Mouse (Mus musculus): ENCODE data around the gene Snrnp40.

The Snrnp40 gene

DNA sequence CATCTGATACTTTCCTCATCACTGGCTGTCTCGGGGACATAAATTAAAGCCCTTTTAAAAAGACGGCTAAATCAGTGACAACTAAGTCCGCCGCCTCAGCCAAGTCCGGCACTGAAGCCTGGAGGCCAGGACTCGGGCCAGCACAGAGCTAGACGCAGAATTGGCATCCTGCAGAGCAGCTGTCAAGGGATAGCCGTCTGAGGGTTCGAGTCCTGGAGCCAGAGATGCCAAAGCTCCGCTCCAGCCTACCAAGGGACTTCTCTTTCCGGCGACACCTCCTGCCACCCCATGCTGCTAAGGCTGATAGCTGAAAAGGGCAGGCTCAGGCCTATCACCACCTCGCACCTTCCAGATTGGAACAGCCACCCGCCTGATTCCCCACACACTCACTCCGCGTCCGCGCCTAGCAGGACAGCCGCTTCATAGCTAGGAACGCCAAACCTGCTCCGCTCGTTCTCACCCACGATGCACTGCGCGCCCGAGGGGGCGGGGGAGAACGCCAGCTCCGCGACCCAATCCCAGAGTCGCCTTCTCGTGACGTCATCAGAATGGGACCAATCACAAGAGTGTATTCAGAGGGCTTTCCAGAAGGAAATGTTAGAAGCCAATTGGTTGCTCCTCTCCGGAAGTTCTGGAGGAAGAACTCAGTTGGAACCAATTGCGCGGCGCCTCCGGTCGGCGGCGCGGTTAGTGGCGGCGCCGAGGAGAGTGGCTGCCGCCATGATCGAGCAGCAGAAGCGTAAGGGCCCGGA is at the start of gene Snrnp40, which contains the start of gene Zcchc17:
Gene Snrnp40 (plus strand): TSS at position 647 of the 752 bp plus-strand sequence.
Gene Zcchc17 (minus strand): TSS at position 458 of the 752 bp plus-strand sequence.
- peak; percentile 99 for DNase-seq

DNA sequence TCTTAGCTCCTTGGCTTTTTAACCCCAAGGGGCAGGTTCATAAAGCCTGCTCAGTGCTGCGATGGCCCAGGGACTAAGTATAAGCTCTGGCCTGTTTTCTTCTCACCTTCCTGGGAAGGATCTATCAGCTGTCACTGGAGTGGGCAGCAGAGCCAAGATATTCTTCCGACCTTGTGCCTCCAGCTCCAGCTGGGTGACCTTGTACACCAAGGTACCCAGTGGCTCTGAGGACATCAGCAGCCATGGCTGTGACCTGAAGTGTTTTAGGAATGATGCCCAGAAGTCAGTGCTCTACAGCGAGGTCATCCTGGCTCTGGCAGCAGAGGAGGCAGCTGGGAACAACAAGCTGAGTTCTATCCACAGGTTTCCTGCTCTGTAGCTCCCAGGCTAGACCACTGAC is 47.4 kb upstream of the Snrnp40 start:
- DNase-seq: no peak

DNA sequence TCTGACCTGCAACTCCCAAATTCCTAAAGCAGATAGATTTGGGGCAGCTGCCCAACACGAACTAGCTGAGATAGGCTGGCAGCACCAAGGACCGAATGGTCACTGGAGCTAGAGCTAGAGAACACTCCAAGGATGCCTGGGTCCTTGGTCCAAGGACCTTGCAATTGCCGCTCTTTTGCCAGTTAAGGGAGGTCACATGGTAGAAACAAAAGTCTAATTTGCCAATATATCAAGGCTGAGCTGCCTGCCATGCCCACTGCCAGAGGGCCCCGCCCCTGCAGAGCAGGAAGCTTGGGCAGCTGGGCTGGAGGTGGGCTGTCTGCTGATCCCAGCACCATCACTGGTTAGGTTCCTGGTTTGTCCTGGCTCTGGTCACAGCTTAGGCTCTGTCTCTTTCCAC is 46.4 kb upstream of the Snrnp40 start:
- DNase-seq: no peak

DNA sequence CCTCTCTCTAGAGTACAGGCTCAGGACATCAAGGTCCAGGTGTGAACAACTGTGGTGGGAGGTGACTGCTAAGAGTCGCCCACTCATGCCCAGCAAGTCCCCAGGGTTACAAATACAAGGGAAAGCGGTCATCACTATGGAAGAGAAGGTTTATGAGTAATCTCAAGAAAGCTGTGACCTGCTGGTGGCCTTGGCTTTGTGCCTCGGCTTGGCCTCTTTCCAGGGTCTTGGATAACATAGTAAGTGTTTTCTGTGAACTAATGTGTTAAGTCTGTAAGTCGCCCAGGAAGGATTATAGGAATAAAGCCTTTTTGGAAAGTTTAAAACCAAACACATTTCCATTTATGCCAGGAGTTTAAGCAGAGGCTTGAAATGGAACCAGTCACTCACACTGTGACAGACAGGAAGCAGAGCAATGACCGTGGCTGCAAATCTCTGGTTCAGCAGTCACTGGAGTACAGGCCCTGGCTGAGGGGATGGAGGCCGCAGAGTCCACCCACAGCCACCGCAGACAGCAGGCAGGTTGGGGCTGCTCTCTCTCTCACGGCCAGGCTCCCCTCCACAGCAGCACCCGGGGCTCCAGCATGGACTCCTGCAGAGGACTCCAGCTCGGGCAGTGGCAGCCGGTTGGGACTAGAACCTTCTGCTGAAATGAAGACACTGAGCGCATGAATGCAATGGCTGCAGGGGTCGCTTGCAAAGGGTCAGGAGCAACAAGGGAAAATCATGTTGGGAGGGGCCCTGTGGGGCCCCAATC is 44.0 kb upstream of the Snrnp40 start:
- DNase-seq: peak; percentile 78 to 85

DNA sequence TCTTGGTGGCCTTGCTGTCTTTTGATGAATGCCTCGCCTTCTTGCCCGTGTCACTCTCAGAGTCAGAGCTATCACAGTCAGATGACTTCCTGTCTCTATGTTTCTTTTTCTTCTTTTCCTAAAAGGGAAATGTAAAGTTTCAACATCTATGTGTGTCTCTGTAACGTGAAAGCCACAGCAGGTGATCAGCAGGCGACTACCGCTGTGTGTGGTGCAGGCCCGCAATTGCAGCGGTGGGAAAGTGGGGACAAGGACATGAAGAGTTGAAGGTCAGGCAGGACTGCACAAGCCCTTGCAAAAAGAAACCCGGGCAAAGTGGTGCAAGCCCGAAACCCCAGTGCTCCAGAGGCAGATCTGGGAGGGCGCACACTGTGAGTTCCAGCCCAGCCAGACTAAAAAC is 43.2 kb upstream of the Snrnp40 start:
- no peak for DNase-seq

DNA sequence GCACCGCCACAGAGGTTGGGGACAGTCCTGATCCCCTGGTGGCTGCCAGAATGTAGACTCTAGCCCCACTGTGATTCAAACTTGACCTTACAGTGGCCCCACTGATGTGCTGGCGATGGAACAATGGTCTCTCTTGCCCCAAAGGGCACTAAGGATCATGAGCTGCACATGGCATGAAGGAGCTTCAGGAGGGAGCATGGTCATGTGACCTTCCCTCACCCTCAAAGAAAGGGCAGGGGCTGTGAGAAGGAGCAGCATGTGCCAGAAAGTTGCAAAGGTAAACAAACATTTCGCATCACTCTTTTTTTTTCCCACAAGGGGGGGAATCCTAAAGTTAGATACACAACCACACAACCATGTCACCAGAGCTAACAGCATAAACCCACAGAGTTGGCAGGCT is 41.8 kb upstream of the Snrnp40 start:
- DNase-seq: peak; percentile 21 to 54

DNA sequence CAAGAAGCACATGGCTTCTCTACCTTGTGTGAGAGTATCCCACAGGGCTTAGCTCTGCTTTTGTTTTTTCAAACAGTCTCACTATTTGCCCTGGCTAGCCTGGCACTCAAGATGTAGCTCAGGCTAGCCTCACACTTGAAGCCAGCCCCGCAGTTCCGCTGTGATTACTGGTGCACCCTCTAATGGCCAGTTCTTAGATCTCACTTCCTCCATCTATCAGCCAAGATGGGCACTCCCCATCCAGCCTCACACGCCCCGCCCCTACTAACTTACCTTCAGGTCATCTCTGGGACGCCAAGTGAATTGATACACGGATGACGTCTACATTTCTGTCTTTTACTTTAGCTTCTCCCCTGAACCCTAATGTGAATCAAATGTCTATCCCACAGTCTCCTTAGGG is 40.4 kb upstream of the Snrnp40 start:
- no peak for DNase-seq

DNA sequence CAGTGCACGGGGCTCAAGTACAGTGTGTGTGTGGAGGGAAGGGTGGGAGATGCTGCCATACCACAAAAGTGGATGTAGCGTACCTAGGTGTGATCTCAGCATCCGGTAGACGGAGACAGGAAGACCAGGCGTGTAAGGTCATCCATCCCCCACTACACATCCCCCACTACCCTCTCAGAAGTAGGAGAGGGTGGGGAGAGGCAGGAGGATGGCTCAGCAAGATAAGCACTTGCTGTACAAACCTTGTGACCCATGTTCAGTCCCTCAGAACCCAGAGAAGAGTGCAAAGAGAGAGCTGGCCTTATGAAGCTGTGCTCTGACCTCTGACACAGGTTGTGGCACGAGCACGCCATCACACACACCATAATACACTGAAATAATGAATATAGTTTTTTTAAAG is 38.3 kb upstream of the Snrnp40 start:
- no peak for DNase-seq

DNA sequence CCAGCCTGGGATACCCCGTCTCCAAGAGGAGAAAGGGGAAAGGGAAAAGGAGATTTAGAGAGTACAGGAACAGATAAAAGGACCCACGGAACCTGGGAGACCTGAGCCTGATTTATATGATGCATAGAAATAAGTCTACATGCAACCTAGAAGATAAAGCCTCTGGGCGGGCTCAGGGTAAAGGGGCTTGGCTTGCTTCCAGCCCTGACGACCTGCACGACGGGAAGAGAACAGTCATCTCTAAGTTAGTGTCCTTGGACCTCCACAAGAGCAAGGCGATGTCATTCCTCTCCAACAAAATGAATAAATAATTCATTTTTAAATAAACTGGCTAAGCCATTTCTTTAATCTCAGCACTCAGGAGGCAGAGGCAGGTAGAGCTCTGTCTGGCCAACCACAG is 37.4 kb upstream of the Snrnp40 start:
- DNase-seq: no peak

DNA sequence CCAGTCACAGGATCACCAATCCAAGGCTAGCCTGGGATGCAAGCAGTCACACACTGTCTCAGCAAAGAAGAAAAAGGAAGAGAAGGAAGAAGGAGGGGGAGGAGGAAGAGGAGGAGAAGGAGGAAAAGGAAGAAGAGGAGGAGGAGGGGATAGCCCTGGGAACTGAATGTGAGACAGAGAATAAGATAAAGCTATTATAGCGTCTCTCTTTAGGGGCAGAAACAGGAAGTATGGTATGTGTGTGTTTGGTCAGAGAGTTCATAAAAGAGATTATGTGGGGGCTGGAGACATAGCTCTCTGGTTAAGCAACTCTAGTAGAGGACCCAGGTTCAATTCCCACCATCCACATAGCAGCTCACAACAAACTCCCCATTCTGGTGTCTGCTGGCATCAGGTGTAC is 36.8 kb upstream of the Snrnp40 start:
- no peak for DNase-seq

DNA sequence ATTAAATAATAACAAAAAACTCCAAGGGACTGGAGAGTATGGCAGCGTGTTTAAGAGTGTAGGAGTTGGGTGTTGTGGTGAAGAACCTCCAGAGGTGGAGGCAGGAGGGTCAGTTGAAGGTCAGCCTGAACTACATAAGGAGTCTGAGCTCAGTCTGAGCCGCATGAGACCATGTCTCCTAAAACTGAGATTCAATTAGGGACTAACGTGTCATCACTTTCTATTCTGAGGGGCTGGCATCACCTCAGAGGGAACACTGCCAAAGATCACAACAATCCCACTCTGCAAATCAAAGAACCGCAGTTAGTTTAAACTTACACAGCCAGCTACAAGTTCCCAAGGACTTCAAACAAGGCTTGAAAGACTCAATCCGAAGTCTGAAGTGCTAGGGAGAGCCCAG is 36.3 kb upstream of the Snrnp40 start:
- DNase-seq: no peak

DNA sequence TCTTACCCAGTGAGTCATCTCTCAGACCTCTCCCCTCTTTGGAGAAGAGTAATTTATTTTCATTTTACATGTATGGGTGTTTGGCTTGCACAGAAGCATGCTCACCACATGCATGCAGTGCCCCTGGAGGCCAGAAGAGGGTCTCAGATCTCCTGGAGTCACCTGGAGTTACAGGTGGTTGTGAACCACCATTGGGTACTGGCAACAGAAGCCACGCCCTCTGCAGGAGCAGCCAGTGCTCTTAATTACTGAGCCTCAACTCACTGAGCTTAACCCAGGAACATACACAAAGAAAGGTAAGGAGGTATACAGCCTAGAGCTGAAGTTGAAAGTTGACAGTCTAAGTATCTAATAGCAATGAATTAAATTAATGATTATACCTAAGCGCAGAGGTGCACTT is 34.5 kb upstream of the Snrnp40 start:
- no peak for DNase-seq

DNA sequence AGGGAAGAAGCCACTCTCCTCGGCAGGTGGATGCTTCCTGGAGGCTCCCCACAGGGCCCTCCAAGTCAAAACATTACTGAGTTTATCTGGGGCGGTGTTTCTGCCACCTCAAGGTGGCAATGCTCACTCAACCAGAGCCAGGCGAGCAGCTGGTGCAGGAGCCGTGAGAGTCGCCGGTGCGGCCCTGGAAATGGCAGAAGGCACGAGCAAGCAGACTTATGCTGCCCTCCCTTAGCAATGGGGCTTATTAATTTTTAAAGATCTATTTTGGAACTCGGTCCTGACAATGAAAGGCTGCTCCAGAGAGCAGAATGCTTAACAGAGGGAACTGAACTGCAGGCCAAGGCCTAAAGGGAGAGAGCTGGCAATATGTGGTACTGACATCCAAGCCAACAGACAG is 32.6 kb upstream of the Snrnp40 start:
- peak in 1 of 2 experiments; percentile 23 for DNase-seq

DNA sequence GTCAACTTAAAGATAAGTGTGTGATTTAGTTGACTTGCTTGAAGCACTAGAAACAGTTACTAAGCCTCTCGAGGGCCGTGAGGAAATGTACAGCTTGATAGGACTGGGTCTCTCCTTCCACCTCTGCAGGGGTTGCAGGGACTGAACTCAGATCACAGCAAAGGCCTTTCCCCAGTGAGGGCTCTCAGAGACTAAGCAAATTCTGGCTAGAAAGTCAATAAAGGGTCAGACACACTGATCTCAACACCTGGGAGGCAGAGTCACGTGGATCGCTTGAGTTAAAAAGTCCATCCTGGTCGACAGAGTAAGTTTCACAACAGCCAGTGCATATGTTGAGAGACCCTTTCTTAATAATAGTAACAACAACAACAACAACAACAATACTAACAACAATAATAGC is 24.1 kb upstream of the Snrnp40 start:
- no peak for DNase-seq

DNA sequence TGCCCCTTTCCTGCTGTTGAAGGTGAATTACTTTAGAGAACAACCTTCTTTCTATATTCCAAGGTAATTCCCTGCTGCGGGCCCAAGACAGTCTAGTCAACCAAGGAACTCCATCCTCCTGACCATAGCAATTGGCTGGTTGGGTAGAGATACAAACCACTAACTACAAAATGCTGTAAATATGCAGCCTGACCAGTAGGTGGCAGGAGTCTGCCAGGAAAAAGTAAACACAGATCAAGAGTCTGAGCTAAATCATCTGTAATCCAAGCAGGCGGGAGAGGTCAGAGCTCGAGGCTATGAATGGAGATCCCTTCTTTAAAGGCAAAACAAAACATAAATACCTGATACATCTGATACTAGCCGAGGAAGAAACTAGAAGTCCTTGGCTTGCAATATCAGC is 18.2 kb upstream of the Snrnp40 start:
- peak; percentile 26 to 33 for DNase-seq

DNA sequence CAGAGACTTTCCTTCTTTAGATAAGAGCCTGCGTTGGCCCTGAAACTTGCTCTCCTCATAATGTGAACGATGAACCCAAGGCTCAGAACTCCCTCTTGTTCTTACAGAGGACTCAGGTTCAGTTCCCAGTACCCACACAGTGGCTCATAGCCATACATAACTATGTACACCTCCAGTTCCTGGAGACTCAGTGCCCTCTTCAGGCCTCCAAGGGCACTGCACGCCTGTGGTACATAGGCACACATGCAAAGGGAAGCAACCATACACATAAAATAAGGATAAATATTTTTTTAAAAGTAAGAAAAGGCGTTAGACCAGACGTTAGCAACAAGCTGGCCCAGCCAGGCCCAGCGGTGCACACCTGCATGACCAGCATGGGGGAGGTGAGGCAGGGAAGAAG is 10.3 kb upstream of the Snrnp40 start:
- no peak for DNase-seq

DNA sequence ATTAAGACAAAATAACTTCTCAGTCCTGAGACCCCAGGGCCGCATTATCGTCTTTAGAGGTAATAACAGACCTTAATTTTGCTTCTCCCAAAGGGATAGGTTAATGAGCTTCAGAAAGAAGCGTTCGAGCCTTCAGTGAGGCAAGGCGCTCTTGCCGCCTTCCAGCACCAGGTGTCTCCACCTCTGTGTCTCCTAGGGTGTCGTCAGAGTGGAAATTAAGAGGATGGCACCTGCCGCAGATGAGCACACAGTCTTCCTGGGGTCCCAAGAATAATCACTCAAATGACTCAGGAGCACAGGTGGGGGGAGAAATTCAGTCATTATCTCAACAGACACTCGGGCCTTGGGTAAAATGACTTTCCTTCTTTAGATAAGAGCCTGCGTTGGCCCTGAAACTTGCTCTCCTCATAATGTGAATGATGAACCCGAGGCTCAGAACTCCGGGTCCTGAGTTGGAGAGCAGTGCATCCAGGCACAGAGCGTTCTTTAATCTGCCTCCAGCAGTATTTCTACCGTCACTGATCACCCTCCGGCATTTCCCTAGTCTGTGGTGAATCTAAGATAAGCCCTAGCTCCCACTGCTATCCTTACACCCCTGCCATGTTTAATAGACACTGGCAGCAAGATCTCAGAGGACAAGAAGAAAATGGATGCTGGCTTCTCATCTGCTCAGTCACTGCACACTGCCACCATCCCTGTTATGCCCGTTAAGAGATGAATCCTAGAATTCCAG is 9.1 kb upstream of the Snrnp40 start:
- no peak for DNase-seq

DNA sequence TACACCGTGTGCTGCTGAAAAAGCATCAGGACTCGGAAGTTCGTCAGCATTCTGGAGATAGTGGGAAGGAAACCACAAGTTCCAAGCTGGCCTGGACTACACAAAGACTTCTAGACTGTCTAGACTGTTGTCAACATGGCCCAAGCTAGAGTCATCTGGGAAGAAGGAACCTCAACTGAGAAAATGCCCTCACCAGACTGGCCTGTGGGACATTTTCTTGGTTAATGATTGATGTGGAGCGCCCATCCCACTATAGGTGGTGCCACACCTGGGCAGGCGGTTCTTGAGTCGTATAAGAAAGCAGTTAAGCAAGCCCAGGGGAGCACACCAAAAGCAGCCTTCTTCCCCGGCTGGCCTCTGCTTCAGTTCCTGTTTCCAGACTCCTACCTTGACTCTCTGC is 7.3 kb upstream of the Snrnp40 start:
- DNase-seq: no peak

DNA sequence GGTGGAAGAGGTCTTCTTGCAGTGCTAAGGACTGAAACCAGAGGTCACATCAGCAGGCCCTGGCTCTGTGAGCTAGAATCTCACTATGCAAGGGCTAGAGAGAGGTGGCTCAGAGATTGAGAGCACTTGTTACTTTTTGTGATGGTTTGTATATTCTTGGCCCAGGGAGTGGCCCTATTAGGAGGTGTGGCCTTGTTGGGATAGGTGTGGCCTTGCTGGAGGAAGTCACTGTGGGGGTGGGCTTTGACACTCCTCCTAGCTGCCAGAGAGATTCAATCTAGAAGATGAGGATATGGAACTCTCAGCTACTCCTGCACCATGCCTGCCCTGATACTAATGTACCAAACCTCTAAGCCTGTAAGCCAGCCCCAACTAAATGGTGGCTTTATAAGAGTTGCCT is 2.0 kb upstream of the Snrnp40 start:
- DNase-seq: no peak

DNA sequence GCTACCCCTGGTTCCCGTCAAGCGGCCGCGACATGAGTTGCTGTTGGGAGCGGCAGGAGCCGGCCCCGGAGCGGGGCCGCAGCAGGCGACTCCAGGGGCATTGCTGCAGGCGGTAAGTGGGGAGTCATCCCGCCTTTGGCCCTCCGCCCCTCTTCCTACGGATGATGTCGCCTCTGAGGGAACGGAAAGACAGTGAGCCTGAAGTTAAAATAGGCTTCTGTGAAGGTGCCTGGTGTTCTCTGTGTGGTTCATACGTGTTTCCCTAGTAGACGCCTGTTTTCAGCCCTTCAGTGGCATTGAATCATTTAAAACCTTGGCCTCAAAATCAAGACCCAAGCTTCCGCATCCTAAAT is 282 bp downstream of the Snrnp40 start:
- DNase-seq: no peak

DNA sequence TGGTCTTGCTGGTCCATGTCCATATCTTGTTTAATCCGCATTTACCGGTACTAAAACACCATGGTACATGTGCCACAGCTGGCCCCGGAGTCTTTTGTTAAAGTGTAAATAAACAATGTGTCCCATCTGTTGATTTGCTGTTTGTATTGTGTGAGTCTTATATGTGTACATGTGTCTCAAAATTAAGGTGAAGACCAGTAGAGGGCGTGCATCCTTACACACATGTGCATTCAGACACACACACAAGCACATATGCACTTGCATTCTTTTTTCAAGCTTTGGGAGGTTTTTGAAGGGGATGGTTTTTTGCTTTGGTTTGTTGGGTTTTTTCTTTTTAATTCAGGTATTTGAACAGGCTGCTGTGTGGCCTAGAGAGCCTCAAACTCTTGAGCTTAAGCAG is 16.7 kb downstream of the Snrnp40 start:
- no peak for DNase-seq

DNA sequence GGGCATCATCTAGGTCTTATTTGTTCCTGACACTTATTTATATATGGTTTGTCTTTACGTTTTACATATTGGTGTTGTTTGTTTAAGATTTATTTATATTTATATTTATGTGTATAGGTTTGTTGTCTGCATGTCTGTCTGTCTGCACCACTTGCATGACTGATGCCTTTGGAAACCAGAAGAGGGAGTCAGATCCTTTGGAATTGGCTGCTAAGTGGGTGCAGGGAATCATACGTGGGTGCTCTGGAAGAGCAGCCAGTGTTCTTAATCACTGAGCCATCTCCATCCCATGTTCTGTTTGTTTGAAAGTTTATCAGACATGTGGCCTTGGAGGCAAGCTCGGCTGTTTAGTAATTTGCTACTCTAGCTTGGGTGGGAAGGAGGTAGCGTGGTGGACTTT is 17.6 kb downstream of the Snrnp40 start:
- no peak for DNase-seq

DNA sequence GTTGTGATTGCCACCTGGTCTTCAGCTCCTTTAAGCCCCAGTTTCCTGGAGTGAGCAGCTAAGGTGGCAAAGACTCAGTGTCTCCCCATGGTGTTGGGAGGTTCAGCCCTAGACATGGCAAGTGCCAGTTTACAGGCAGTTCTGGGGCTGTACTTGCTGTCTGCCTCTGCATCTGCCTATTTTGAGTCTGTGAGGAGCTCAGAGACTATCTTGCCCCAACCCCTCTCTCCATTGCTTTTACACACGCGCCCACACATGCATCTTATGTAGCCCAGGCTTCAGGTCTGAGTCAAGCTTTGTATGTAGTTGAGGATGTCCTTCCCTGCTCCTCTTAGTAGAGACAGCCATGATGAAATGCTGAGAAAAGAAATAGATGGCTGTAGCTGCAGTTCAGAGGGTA is 19.2 kb downstream of the Snrnp40 start:
- no peak for DNase-seq

DNA sequence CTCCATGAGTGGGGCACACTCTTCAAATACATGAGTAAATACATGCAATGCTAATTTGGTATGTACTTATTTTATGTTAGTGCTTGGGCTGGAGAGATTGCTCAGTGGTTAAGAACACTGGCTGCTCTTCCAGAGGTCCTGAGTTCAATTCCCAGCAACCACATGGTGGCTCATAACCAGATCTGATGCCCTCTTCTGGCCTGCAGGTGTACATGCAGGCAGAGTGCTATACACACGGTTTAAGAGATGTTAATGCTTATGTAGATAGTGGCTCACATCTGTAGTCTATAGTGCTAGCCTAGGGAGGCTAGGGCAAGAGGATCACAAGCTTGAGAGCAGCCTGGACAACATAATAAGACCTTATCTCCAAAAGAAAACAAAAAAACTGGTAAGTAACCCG is 20.5 kb downstream of the Snrnp40 start:
- no peak for DNase-seq
